Mouse (Mus musculus): Measurements from ENCODE around the gene Cttnbp2. TPM values are rescaled to one million over a fixed set of nuclear protein-coding genes. Genes with fewer than 3 reads are reported as not detected.
A peak's percentile ranks its signal among the peaks of the same experiment; 100 is the strongest.

Cttnbp2 gene
- polyA plus RNA-seq, 1 experiment from 2014 or later = 55.7 TPM

DNA sequence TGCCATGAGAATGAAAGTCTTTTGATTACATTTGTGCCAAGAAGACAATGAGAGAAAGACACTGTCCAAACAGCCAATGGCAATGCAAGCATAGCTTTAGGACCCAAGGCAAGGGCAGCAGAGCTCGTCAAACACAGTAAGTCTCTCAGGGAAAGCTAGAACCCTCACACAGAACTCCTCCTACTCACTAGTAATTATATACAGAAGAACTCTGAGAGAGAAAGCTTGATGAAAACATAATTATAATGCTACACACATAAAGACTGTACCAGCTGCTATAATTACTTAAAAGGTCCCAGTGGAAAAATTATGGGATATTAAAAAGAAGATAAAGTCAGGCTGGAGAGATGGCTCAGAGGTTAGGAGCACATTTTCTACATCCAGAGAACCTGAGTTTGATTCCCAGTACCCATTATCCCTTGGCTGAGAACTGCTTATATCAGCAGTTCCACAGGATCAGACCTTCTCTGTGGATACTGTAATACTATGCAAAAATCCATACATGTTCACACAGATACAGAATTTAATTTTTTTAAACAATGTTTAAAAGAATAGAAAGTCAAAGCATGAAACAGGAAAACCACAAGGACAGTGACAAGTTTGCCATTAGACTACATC is 37.2 kb downstream of the Cttnbp2 start:
- no peak overlapping the region for H3K4me3 ChIP-seq (ENCODE audit: low read depth, low read length)
- H3K4me2 ChIP-seq (ENCODE audit: low read length) = no peak overlapping the region
- DNase-seq (ENCODE audit: low spot score) = no peak
- no peak for ATAC-seq
- 46% methylated on average over 1 of the region's 1 CpGs for WGBS
- no peaks in the 10 kb centered on the region for H3K9me3 ChIP-seq (replicated peaks; ENCODE audit: control insufficient read depth, low read length)
- H3K4me1 ChIP-seq (ENCODE audit: control insufficient read depth, insufficient read depth, low read length) = no peaks in the 10 kb centered on the region
- no peak overlapping the region for H3K9ac ChIP-seq (ENCODE audit: low read length)
- no peak overlapping the region for H3K27ac ChIP-seq (ENCODE audit: low read depth, low read length)
- no peaks in the 10 kb centered on the region for H3K27me3 ChIP-seq (replicated peaks; ENCODE audit: control insufficient read depth, insufficient read depth, low read length)
- H3K36me3 ChIP-seq (ENCODE audit: control insufficient read depth, insufficient read depth, low read length) = no peaks in the 10 kb centered on the region

DNA sequence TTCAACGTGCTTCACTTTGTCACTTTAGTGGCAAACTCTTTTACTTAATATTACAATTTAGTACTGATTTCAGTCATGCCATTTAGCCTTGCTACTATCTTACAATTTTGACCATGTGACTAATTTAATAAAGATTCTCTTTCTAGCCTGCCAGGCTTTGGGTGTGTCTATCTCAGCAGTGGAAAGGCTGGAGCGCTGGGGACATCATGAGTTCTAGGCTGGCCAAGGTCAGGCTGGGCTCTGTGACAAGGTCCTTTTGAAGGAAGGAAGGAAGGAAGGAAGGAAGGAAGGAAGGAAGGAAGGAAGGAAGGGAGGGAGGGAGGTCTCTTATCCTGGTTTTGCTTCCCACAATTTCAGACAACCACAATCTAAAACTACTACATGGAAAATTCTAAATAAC is 39.7 kb downstream of the Cttnbp2 start:
- Histone ChIP-seq H3K9me3 (replicated peaks; ENCODE audit: control insufficient read depth, low read length) (no peaks in the 10 kb centered on the region), H3K4me3 (ENCODE audit: low read depth, low read length) (no peak overlapping the region), H3K27ac (ENCODE audit: low read depth, low read length) (no peak overlapping the region), H3K4me2 (ENCODE audit: low read length) (no peak overlapping the region), H3K27me3 (replicated peaks; ENCODE audit: control insufficient read depth, insufficient read depth, low read length) (no peaks in the 10 kb centered on the region), H3K9ac (ENCODE audit: low read length) (no peak overlapping the region), H3K4me1 (ENCODE audit: control insufficient read depth, insufficient read depth, low read length) (no peaks in the 10 kb centered on the region), H3K36me3 (ENCODE audit: control insufficient read depth, insufficient read depth, low read length) (no peaks in the 10 kb centered on the region)
- DNase-seq (ENCODE audit: low spot score) (no peak), ATAC-seq (no peak)
- WGBS = 93% methylated on average over 2 of the region's 2 CpGs

DNA sequence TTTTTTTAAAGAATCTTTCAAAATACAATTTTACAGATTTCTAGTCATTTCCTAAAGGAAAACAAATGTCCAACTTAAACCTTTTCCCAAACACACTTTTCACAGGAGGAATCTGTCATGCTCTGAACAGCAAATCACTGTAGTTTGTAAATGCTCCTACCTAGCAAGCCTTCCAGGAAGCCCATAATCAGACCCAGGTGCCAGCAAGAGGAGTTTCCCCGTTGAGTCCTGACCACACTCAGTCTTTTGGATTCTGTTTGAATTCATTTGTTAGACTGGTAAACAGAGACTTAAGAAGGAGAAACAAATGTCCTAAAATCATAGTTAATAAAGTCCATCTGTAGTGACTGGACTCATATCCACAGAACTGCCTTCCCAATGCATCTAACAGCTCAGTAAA is 40.1 kb downstream of the Cttnbp2 start:
- H3K36me3 ChIP-seq (ENCODE audit: control insufficient read depth, insufficient read depth, low read length) = no peaks in the 10 kb centered on the region
- no peaks in the 10 kb centered on the region for H3K4me1 ChIP-seq (ENCODE audit: control insufficient read depth, insufficient read depth, low read length)
- no peak overlapping the region for H3K4me2 ChIP-seq (ENCODE audit: low read length)
- WGBS = 69% methylated on average over 1 of the region's 1 CpGs
- no peak overlapping the region for H3K4me3 ChIP-seq (ENCODE audit: low read depth, low read length)
- no peaks in the 10 kb centered on the region for H3K27me3 ChIP-seq (replicated peaks; ENCODE audit: control insufficient read depth, insufficient read depth, low read length)
- no peak overlapping the region for H3K9ac ChIP-seq (ENCODE audit: low read length)
- H3K27ac ChIP-seq (ENCODE audit: low read depth, low read length) = no peak overlapping the region
- H3K9me3 ChIP-seq (replicated peaks; ENCODE audit: control insufficient read depth, low read length) = no peaks in the 10 kb centered on the region
- no peak for DNase-seq (ENCODE audit: low spot score)
- no peak for ATAC-seq

DNA sequence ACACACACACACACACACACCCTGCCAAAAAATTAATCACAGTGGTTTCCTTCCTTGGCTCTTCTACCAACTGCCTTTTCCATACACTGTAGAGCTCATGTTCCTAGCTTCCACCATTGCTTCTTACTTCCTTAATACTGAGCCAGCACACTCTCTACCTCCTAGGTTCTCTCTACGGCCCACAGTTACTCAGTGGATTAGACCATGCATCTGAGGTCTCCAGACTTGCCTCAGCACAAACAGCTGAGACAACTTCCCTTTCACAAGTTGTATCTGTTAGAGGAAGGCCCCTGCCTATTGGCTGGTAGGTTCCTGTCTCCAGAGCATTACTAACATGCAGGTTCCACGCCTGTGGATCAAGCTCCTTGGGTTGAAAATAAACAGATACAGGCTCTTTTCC is 45.4 kb downstream of the Cttnbp2 start:
- H3K4me2 ChIP-seq (ENCODE audit: low read length) = no peak overlapping the region
- H3K4me3 ChIP-seq (ENCODE audit: low read depth, low read length) = no peak overlapping the region
- ATAC-seq (no peak), DNase-seq (ENCODE audit: low spot score) (no peak)
- WGBS = 76% methylated on average over 2 of the region's 2 CpGs
- H3K9ac ChIP-seq (ENCODE audit: low read length) = no peak overlapping the region
- no peaks in the 10 kb centered on the region for H3K36me3 ChIP-seq (ENCODE audit: control insufficient read depth, insufficient read depth, low read length)
- H3K27me3 ChIP-seq (replicated peaks; ENCODE audit: control insufficient read depth, insufficient read depth, low read length) = no peaks in the 10 kb centered on the region
- H3K4me1 ChIP-seq (ENCODE audit: control insufficient read depth, insufficient read depth, low read length) = peaks cover 7% of the 10 kb centered on the region
- H3K27ac ChIP-seq (ENCODE audit: low read depth, low read length) = no peak overlapping the region
- no peaks in the 10 kb centered on the region for H3K9me3 ChIP-seq (replicated peaks; ENCODE audit: control insufficient read depth, low read length)

DNA sequence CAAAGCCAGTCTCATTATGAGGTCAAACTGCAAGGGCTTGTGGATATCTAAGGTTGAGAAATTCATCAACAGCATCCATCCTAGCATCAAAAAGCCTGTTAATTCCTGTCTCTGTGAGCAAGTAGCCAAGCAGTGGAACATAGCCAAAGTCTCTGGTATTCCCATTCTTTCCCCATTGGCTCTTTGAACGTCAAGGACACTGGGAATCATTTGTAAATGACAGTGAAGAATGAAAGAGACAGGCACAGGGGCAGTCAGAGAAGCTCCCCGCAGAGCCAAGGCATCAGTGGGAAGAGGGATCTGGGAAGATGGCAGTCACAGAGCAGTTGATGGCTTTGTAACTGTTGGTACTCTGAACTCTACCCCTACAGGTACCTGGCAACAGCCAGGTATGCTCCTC is 46.9 kb downstream of the Cttnbp2 start:
- Histone ChIP-seq H3K27ac (ENCODE audit: low read depth, low read length) (no peak overlapping the region), H3K4me3 (ENCODE audit: low read depth, low read length) (no peak overlapping the region), H3K4me1 (ENCODE audit: control insufficient read depth, insufficient read depth, low read length) (peaks cover 7% of the 10 kb centered on the region), H3K27me3 (replicated peaks; ENCODE audit: control insufficient read depth, insufficient read depth, low read length) (no peaks in the 10 kb centered on the region), H3K9ac (ENCODE audit: low read length) (no peak overlapping the region), H3K9me3 (replicated peaks; ENCODE audit: control insufficient read depth, low read length) (no peaks in the 10 kb centered on the region), H3K4me2 (ENCODE audit: low read length) (no peak overlapping the region), H3K36me3 (ENCODE audit: control insufficient read depth, insufficient read depth, low read length) (no peaks in the 10 kb centered on the region)
- ATAC-seq = no peak
- DNase-seq (ENCODE audit: low spot score) = no peak
- 44% methylated on average over 2 of the region's 2 CpGs for WGBS

DNA sequence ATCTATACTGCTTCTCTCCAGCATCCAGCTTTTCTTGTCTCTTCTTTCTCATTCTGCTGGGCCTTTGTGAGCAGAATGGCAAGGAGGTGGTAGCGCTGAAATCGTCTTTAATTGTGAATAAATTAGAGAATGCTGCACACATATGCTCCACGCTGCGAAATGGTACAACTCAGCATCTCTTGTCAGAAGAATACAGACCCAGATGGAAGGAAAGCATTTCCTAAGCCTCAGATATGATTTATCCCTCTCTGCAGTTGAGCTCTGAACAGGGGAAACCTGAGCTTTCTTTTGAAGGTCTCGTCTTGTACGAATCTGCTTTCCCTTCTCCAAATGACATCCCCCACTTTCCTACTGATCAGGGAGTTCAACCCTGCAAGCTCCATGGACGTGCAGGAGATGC is 48.4 kb downstream of the Cttnbp2 start:
- no peak overlapping the region; the same call in 1 of the 2 replicates for H3K9ac ChIP-seq (ENCODE audit: low read length)
- no peak overlapping the region for H3K4me2 ChIP-seq (ENCODE audit: low read length)
- H3K36me3 ChIP-seq (ENCODE audit: control insufficient read depth, insufficient read depth, low read length) = no peaks in the 10 kb centered on the region
- DNase-seq (ENCODE audit: low spot score) = peak; percentile 69
- H3K4me1 ChIP-seq (ENCODE audit: control insufficient read depth, insufficient read depth, low read length) = peaks cover 7% of the 10 kb centered on the region
- WGBS = 44% methylated on average over 7 of the region's 7 CpGs
- no peak overlapping the region for H3K4me3 ChIP-seq (ENCODE audit: low read depth, low read length)
- H3K27me3 ChIP-seq (replicated peaks; ENCODE audit: control insufficient read depth, insufficient read depth, low read length) = no peaks in the 10 kb centered on the region
- peak overlapping the region; percentile 69 for H3K27ac ChIP-seq (ENCODE audit: low read depth, low read length)
- H3K9me3 ChIP-seq (replicated peaks; ENCODE audit: control insufficient read depth, low read length) = no peaks in the 10 kb centered on the region
- ATAC-seq = peak; percentile 73; the same call in 1 of the 2 replicates

DNA sequence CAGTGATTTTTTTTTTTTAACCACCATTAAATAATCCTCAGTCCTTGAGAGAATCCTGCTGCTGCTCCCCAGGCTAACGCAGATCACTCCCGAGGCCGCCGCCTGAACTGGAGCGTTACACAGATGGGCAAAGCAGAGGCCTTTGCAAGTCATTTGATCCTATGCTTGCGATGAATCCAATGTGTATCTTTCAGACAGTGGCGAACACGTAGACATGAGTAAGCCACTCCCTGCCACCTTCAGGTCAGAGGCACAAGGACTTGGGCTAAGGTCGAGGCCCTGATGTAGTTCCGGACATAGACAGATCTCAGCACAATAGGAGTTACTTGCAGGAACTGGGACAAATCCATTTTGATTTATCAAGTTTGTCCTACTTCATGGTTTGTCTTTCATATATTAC is 49.0 kb downstream of the Cttnbp2 start:
- Histone ChIP-seq H3K9ac (ENCODE audit: low read length) (no peak overlapping the region), H3K4me1 (ENCODE audit: control insufficient read depth, insufficient read depth, low read length) (peaks cover 7% of the 10 kb centered on the region), H3K4me2 (ENCODE audit: low read length) (no peak overlapping the region), H3K36me3 (ENCODE audit: control insufficient read depth, insufficient read depth, low read length) (no peaks in the 10 kb centered on the region), H3K4me3 (ENCODE audit: low read depth, low read length) (no peak overlapping the region), H3K9me3 (replicated peaks; ENCODE audit: control insufficient read depth, low read length) (no peaks in the 10 kb centered on the region), H3K27ac (ENCODE audit: low read depth, low read length) (0 out of 2 replicates have a peak overlapping the region, but pooled peaks have one; percentile 69), H3K27me3 (replicated peaks; ENCODE audit: control insufficient read depth, insufficient read depth, low read length) (no peaks in the 10 kb centered on the region)
- ATAC-seq (peak; percentile 13; the same call in 1 of the 2 replicates), DNase-seq (ENCODE audit: low spot score) (no peak)
- 77% methylated on average over 10 of the region's 10 CpGs for WGBS

DNA sequence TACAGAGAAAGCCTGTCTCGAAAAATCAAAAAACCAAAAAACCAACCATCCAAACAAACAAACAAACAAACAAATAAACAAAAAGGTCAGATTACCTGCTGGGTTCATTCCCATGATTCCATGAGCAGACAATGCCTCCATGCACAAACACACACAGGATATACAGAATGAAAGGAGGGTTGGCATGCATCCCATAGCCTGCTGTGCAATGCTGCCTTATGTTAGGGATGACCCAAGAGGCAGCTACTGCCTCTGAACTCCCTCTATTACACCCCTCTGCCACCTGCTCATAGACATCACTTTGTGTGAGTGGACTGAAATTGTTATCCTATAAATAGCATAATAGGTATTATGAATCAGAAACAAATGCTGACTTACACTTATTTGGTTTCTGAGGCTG is 55.0 kb downstream of the Cttnbp2 start:
- Histone ChIP-seq H3K27ac (ENCODE audit: low read depth, low read length) (no peak overlapping the region), H3K9ac (ENCODE audit: low read length) (no peak overlapping the region), H3K36me3 (ENCODE audit: control insufficient read depth, insufficient read depth, low read length) (no peaks in the 10 kb centered on the region), H3K4me1 (ENCODE audit: control insufficient read depth, insufficient read depth, low read length) (no peaks in the 10 kb centered on the region), H3K9me3 (replicated peaks; ENCODE audit: control insufficient read depth, low read length) (no peaks in the 10 kb centered on the region), H3K4me2 (ENCODE audit: low read length) (no peak overlapping the region), H3K27me3 (replicated peaks; ENCODE audit: control insufficient read depth, insufficient read depth, low read length) (no peaks in the 10 kb centered on the region), H3K4me3 (ENCODE audit: low read depth, low read length) (no peak overlapping the region)
- no peak for ATAC-seq
- WGBS = 70% methylated on average over 1 of the region's 1 CpGs
- DNase-seq (ENCODE audit: low spot score) = no peak

DNA sequence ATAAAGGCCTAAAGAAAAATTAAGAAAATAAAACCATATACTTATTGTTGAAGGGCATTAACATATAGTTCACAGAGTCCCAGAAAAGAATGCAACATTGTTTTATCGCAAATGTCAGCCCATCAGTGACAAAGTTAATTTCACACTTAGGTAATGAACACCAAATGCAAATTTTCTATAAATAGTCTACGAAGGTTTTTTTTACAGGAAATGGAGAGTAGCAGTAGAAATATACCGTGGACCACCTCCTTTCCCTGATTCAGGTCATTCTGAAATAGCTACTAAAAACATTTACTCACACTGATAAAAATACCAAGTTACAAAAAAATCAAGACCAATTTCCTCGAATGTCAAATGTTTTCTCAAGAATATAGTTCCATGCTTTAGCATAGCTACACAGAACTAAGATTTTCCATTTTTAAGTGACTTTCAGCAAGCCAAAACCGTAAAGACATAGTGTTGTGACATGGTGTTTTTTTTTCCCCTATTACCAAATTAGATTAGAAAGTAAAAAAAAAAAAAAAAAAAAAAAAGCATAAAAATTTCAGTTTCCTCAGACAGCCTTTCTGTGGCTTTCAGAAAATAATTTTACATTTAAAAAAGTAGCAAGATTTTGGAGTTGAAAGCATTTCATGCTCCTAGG is 64.0 kb downstream of the Cttnbp2 start:
- Histone ChIP-seq H3K27ac (ENCODE audit: low read depth, low read length) (no peak overlapping the region), H3K4me2 (ENCODE audit: low read length) (no peak overlapping the region), H3K9ac (ENCODE audit: low read length) (no peak overlapping the region), H3K4me3 (ENCODE audit: low read depth, low read length) (no peak overlapping the region), H3K4me1 (ENCODE audit: control insufficient read depth, insufficient read depth, low read length) (peaks cover 4% of the 10 kb centered on the region), H3K36me3 (ENCODE audit: control insufficient read depth, insufficient read depth, low read length) (no peaks in the 10 kb centered on the region), H3K27me3 (replicated peaks; ENCODE audit: control insufficient read depth, insufficient read depth, low read length) (no peaks in the 10 kb centered on the region), H3K9me3 (replicated peaks; ENCODE audit: control insufficient read depth, low read length) (no peaks in the 10 kb centered on the region)
- WGBS = 75% methylated on average over 5 of the region's 5 CpGs
- DNase-seq (ENCODE audit: low spot score) (no peak), ATAC-seq (no peak)
